11 mouse cellular contexts compared by ENCODE assay signal in genomic region chr5:36971587-36971986, GRCm38 (mm10). TPM values are rescaled to one million over a fixed set of nuclear protein-coding genes. Genes with fewer than 3 reads are reported as not detected.
"Had no signal": no experiment of that assay in that cellular context is flagged by ENCODE, and none has a peak within 500 bp of the region (broad histone marks: within the 10 kb centered on the region; RNA-seq: fewer than 3 reads in every experiment).

No protein-coding gene starts in this region.

- H3K9me3 ChIP-seq: limb, embryonic 15.5 days; liver, embryonic 13.5 days; midbrain, embryonic 12.5 days had no signal

- H3K4me2 ChIP-seq: limb, embryonic 15.5 days; liver, embryonic 13.5 days; midbrain, embryonic 12.5 days had no signal

- H3K27ac ChIP-seq: left cerebral cortex, adult 2 months; limb, embryonic 15.5 days; liver, embryonic 13.5 days; midbrain, embryonic 12.5 days; stomach, postnatal 0 days had no signal

- H3K27me3 ChIP-seq: limb, embryonic 15.5 days; liver, embryonic 13.5 days; midbrain, embryonic 12.5 days had no signal

- H3K4me1 ChIP-seq: limb, embryonic 15.5 days; liver, embryonic 13.5 days; midbrain, embryonic 12.5 days had no signal

- ATAC-seq: liver, postnatal 0 days had no signal

- H3K4me3 ChIP-seq: left cerebral cortex, adult 2 months; limb, embryonic 15.5 days; liver, embryonic 13.5 days; midbrain, embryonic 12.5 days had no signal

- DNase-seq: kidney, postnatal 14 days; liver, embryonic 13.5 days; liver, postnatal 0 days; right cerebral cortex, postnatal 25 days; thymus, adult 2 months; thymus, postnatal 25 days had no signal

- H3K9ac ChIP-seq: limb, embryonic 15.5 days; liver, embryonic 13.5 days; liver, postnatal 0 days; midbrain, embryonic 12.5 days had no signal

RNA-seq across cellular contexts. Expression of gene Wfs1, which starts 17.4 kb away (rescaled TPM):
- total RNA-seq: megakaryocyte-erythroid progenitor cell, adult 5-6 weeks had no signal
